Mouse (Mus musculus) kidney, embryonic 16.5 days (tissue): Measurements from ENCODE around the gene Trmt10c. TPM values are rescaled to one million over a fixed set of nuclear protein-coding genes. Genes with fewer than 3 reads are reported as not detected.
A peak's percentile ranks its signal among the peaks of the same experiment; 100 is the strongest.

Experiments
- ATAC-seq: fragments of 200-750 bp; cut with Nextera tagmentation; 2 replicates; pipeline ENCODE4 v1.8.0; 2017; ENCODE audit warnings: moderate TSS enrichment; ENCODE audit not compliant: low FRiP score, low TSS enrichment
- H3K27ac ChIP-seq: fragments of 300-500 bp; sonication (generic); 2 replicates; pipeline ENCODE4 v1.5.1; 2014; ENCODE audit warnings: low read length
- H3K27me3 ChIP-seq: fragments of 300-500 bp; sonication (generic); 2 replicates; pipeline ENCODE4 v1.6.1; 2014; ENCODE audit warnings: low read length, control low read depth, mixed read lengths; ENCODE audit not compliant: insufficient read depth
- H3K36me3 ChIP-seq: fragments of 300-500 bp; sonication (generic); 2 replicates; pipeline ENCODE4 v1.6.1; 2014; ENCODE audit warnings: low read length, control low read depth, mixed read lengths; ENCODE audit not compliant: insufficient read depth
- H3K4me1 ChIP-seq: fragments of 300-500 bp; sonication (generic); 2 replicates; pipeline ENCODE4 v1.6.1; 2014; ENCODE audit warnings: low read length, control low read depth, mixed read lengths; ENCODE audit not compliant: insufficient read depth
- H3K4me2 ChIP-seq: fragments of 300-500 bp; sonication (generic); replicated peaks from 2 replicates; pipeline ENCODE4 v1.6.1; 2014; ENCODE audit warnings: low read depth, low read length
- H3K4me3 ChIP-seq: fragments of 300-500 bp; sonication (generic); 2 replicates; pipeline ENCODE4 v1.5.1; 2014; ENCODE audit warnings: mild to moderate bottlenecking, low read length
- H3K9ac ChIP-seq: fragments of 300-500 bp; sonication (generic); replicated peaks from 2 replicates; pipeline ENCODE4 v1.6.1; 2014; ENCODE audit warnings: low read length
- H3K9me3 ChIP-seq: fragments of 300-500 bp; sonication (generic); 2 replicates; pipeline ENCODE4 v1.6.1; 2016; ENCODE audit warnings: low read length, control low read depth
- WGBS: fragments of 180-500 bp; shearing (Covaris S2); extraction: QIAGEN DNeasy Blood & Tissue Kit; methylation state at CpG from one replicate; pipeline ENCODE4 v1.1.7; 2014; 5-methylcytosine and 5-hydroxymethylcytosine counted together
- polyA plus RNA-seq: library from polyadenylated mRNA; unstranded; fragments of >200 nt; fragmentation: Nextera tagmentation; extraction: Ambion mirVana; gene quantifications from 2 replicates; pipeline ENCODE4 v1.2.1, GENCODE M21; 2015

The Trmt10c gene
- polyA plus RNA-seq, 1 experiment from 2014 or later: 27.8 TPM

DNA sequence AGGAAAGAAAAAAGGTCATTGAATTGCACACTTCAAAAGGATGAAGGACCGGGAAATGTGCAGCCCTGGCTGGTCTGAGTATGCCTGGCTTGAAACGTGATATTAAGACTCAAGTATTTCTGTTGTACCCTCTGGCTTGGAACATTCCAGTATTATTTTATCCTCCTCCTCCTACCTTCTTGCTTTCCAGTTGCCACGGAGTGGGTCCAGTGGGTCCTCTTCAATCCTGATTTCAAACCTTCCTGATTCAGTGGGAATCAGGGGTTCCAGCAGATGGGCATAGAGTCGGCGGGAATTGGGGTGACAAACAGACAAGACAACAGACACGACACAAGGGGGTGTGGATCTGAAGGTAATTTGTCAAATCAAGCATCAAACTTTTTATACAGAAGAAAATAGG is 34.9 kb upstream of the Trmt10c start:
- no peaks in the 10 kb centered on the region for H3K27me3 ChIP-seq
- H3K4me3 ChIP-seq: no peak overlapping the region
- H3K9ac ChIP-seq: no peak overlapping the region
- H3K4me1 ChIP-seq: peaks cover 7% of the 10 kb centered on the region; the same call in 1 of the 2 replicates
- H3K4me2 ChIP-seq: no peak overlapping the region
- no peaks in the 10 kb centered on the region for H3K36me3 ChIP-seq
- 66% methylated on average over 6 of the region's 6 CpGs for WGBS
- ATAC-seq: no peak
- H3K9me3 ChIP-seq: no peaks in the 10 kb centered on the region
- H3K27ac ChIP-seq: no peak overlapping the region

DNA sequence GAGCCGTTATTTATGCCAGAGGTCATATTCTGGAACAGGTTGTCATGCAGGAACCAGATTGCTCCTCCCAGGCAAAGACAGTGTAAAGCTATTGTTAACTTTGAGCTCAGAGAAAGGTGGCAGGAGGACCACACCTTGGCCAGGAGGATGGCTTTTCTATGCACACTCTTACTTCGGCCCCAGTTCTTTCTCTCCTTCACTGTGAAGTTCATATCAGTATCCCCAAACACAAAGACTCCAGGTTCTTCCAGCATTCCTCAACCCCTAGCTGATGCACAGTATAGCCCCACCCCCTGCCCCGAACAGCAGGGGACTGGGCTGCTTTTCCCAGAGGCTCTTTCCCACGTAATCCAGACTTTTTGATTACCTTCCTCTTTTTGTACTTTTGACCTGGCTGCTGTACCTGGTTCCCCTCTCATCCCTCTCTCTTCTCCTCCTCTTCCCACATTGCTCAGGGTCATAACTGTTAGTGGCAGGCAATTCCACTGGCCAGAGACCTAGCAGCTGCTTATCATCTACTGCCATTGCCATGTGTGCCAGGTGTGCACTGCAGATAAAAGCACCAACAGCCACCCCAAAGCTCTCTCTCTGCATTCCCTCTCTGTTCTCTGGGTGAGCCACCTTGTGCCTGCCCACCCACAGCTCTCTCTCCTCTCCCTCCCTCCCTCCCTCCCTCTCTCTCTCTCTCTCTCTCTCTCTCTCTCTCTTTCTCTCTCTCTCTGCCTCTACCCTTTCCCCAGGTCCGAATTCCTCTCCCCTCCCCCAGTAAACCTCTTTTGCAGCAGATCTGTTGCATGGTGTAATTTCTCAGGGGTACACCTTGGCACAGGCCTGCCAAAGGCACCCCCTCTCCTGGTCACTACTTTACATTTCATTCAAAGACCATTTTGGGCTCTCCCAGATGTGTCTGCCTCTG is 34.0 kb upstream of the Trmt10c start:
- Histone ChIP-seq H3K4me3 (no peak overlapping the region), H3K36me3 (no peaks in the 10 kb centered on the region), H3K4me2 (no peak overlapping the region), H3K9me3 (no peaks in the 10 kb centered on the region), H3K9ac (no peak overlapping the region), H3K27ac (no peak overlapping the region), H3K27me3 (no peaks in the 10 kb centered on the region), H3K4me1 (peaks cover 3% of the 10 kb centered on the region; the same call in 1 of the 2 replicates)
- ATAC-seq: no peak
- WGBS: 50% methylated on average over 5 of the region's 5 CpGs

DNA sequence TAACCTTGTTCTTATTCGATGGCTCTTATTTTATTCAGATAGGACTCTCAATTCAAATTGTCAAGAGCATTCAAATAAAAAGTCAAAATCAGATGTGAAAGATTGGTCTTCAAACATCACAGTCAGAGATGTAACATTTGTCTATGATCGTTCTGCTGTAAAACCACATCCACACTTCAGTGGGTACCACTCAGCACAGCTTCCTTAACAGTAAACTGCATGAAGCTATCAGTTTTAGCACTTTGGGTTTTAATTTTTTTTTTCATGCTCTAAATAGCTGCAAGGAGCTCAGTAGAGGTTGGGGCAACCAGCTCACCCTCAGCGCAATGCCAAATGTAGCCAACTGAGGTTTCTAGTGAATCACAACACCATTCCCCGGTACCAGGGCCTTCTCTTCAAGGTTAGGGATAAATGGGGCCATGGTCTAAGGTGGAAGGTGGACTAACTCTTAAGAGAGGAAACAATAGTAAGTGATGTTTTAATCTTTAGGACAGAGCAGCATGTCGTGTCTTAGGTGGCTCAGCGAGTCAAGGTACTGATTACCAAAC is 31.0 kb upstream of the Trmt10c start:
- H3K9ac ChIP-seq: no peak overlapping the region
- H3K4me1 ChIP-seq: no peaks in the 10 kb centered on the region
- WGBS: 86% methylated on average over 6 of the region's 6 CpGs
- no peak for ATAC-seq
- no peaks in the 10 kb centered on the region for H3K36me3 ChIP-seq
- H3K9me3 ChIP-seq: no peaks in the 10 kb centered on the region
- H3K27me3 ChIP-seq: no peaks in the 10 kb centered on the region
- no peak overlapping the region for H3K4me3 ChIP-seq
- no peak overlapping the region for H3K4me2 ChIP-seq
- H3K27ac ChIP-seq: no peak overlapping the region

DNA sequence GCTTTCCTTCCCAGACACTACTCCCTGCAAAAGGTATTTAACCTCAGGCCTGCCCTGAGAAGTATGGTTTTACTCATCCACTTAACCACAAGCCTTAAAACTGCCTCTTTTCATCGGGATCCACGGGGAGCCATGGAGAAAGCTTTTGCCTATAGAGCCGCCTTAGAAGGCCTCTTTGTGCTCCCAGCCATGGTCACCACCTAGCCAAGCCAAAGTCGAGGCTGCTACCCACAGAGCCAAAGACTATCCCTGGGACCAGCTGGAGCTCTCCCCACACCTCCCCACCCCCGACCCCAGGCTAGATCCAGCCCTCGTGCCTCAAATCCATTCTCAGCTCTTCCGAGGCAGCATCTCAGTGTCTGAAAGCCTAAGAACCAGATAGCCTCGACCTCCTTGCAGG is 28.5 kb upstream of the Trmt10c start:
- no peaks in the 10 kb centered on the region for H3K4me1 ChIP-seq
- H3K4me2 ChIP-seq: no peak overlapping the region
- H3K27me3 ChIP-seq: no peaks in the 10 kb centered on the region
- 51% methylated on average over 8 of the region's 8 CpGs for WGBS
- no peak overlapping the region for H3K27ac ChIP-seq
- H3K9ac ChIP-seq: no peak overlapping the region
- no peaks in the 10 kb centered on the region for H3K36me3 ChIP-seq
- ATAC-seq: no peak
- H3K4me3 ChIP-seq: no peak overlapping the region
- no peaks in the 10 kb centered on the region for H3K9me3 ChIP-seq

DNA sequence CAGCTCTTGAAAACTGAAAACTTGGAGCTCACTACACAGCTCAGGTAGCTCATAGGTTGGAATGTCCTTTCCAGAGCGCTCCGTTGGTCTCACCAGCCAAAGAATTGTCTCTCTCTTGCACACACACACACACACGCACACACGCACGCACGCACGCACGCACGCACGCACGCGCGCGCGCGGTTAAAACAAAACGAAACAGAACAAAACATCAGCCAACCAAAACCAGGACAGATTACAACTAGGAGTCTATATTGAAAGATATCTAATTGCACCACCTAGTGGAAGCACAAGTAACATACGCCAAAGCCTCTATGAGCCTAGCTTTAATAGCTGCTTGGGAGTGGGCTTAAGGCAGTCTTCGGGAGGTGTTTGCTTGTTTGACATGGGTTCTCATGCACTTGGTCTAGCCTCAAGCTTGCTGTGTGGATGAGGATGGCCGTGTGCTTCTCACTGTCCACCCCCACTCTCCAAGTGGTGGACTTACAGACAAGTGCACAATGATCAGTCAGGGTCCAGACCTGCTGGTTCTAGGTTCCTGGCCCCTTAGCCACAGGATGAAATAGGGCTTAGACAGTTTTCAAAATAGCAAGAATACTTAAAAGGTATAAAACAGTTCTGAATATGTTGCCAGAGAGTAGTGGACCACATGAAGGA is 26.8 kb upstream of the Trmt10c start:
- no peaks in the 10 kb centered on the region for H3K36me3 ChIP-seq
- peak; percentile 97 for ATAC-seq
- H3K4me2 ChIP-seq: peak overlapping the region; percentile 55
- H3K4me3 ChIP-seq: peak overlapping the region; percentile 42
- H3K27ac ChIP-seq: no peak overlapping the region
- H3K9ac ChIP-seq: peak overlapping the region; percentile 57
- no peaks in the 10 kb centered on the region for H3K4me1 ChIP-seq
- 2% methylated on average over 20 of the region's 20 CpGs for WGBS
- no peaks in the 10 kb centered on the region for H3K27me3 ChIP-seq
- H3K9me3 ChIP-seq: no peaks in the 10 kb centered on the region

DNA sequence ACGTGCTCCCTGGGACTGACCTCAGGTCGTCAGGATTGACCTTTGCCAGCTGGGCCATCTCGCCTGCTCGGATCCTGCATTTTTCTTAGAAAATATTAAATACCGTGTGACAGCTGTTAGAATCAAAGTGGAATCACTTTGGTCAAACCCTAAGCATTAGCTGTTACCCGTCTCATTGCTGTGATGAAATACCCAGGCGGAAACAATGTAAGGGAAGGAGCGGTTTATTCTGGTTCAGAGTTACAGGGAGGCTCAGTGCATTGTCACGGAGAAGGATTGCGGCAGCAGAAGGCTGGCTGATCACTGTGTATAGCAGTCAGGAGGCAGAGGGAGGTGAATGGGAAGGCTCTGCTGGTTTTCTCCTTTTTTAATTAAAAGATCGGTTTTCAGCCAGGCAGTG is 25.4 kb upstream of the Trmt10c start:
- H3K9ac ChIP-seq: no peak overlapping the region
- 58% methylated on average over 11 of the region's 11 CpGs for WGBS
- no peak overlapping the region for H3K4me3 ChIP-seq
- no peak overlapping the region for H3K4me2 ChIP-seq
- H3K27me3 ChIP-seq: no peaks in the 10 kb centered on the region
- ATAC-seq: no peak
- no peak overlapping the region for H3K27ac ChIP-seq
- H3K9me3 ChIP-seq: no peaks in the 10 kb centered on the region
- H3K4me1 ChIP-seq: no peaks in the 10 kb centered on the region
- H3K36me3 ChIP-seq: no peaks in the 10 kb centered on the region

DNA sequence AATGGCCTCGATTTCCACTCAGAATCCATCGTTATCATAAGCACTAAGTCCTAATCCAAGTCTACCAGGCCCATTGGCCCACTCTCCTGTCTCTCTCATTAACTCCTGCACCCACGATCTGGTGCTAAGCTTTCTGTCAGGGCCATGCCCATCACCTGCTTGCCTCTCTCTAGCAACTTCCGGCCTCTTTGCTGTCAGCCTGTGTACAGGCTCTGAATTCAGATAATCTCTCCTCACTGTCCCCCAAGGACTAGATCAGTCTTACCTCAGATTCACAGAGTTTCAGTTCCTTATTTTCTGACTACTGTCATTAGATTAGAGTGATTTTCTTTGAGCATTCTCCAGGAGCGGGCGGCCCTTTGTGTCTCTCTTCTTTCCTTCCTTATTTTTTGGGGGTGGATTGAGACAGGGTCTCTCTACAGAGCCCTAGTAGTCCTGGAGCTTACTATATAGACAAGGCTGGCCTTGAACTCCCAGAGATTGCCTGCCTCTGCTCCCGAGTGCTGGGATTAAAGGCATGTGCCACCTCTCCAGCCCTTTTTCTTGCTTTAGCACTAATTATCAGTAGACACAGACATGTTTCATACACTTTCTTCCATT is 24.5 kb upstream of the Trmt10c start:
- Histone ChIP-seq H3K4me3 (no peak overlapping the region), H3K9me3 (no peaks in the 10 kb centered on the region), H3K36me3 (no peaks in the 10 kb centered on the region), H3K27ac (no peak overlapping the region), H3K4me1 (no peaks in the 10 kb centered on the region), H3K27me3 (no peaks in the 10 kb centered on the region), H3K4me2 (no peak overlapping the region), H3K9ac (no peak overlapping the region)
- WGBS: 80% methylated on average over 7 of the region's 7 CpGs
- ATAC-seq: no peak

DNA sequence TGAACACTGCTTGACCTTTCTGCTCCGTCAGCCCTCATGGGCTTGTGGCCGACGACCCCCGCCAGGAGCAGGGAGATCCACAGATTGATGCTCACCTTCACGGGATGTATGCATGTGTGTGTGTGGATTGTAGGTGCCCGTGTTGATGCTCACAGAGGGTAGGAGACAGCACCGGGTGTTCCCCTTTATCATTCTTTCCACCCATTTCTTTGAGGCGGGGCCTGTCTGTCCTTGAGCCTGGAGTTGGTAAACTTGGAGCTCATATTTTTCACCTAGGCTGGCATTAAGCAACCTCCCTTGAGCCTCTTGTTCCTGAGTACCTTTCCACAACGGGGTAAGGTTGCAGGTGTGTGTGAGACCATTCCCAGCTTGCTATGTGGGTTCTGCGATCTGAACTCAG is 20.5 kb upstream of the Trmt10c start:
- no peak overlapping the region for H3K4me2 ChIP-seq
- no peak overlapping the region for H3K27ac ChIP-seq
- H3K9ac ChIP-seq: no peak overlapping the region
- H3K27me3 ChIP-seq: no peaks in the 10 kb centered on the region
- 80% methylated on average over 10 of the region's 10 CpGs for WGBS
- H3K4me1 ChIP-seq: no peaks in the 10 kb centered on the region
- no peaks in the 10 kb centered on the region for H3K36me3 ChIP-seq
- no peaks in the 10 kb centered on the region for H3K9me3 ChIP-seq
- ATAC-seq: no peak
- H3K4me3 ChIP-seq: no peak overlapping the region

DNA sequence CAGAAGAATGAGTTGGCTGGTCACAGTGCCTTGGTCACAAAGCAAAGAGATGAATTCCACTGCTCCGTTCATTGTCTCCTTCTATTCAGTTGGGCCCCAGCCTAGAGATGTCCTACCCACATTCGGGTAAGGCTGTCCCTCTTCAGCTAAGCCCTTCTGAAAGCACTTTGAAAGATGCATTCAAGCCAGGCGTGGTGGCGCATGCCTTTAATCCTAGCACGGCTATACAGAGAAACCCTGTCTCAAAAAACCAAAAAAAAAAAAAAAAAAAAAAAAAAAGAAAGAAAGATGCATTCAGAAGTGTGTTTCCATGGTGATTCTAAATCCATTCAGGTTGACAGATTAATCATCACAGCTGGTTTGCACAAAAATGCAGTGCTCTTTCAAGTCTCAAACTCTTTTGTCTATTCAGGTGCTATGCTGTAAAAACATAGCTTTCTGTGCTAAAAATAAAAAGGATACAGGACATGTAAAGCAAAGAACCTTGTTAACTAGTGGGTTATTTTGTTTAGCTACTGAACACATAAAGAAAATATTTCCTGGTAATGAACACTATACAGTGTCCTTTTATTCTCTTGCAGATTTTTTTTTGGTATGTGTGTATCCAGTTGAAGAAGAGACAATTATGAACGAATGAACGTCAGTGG is 19.4 kb upstream of the Trmt10c start:
- no peak overlapping the region for H3K4me3 ChIP-seq
- ATAC-seq: no peak
- no peak overlapping the region for H3K27ac ChIP-seq
- no peaks in the 10 kb centered on the region for H3K9me3 ChIP-seq
- H3K4me2 ChIP-seq: no peak overlapping the region
- 79% methylated on average over 7 of the region's 7 CpGs for WGBS
- no peaks in the 10 kb centered on the region for H3K4me1 ChIP-seq
- no peaks in the 10 kb centered on the region for H3K36me3 ChIP-seq
- H3K9ac ChIP-seq: no peak overlapping the region
- H3K27me3 ChIP-seq: no peaks in the 10 kb centered on the region
